Mouse (Mus musculus): ENCODE data around the gene Abcg4. TPM values are rescaled to one million over a fixed set of nuclear protein-coding genes. Genes with fewer than 3 reads are reported as not detected.

Gene Abcg4
- polyA plus RNA-seq, 1 experiment from 2014 or later = 9.2 TPM

GRCm38 (mm10) chr9:44243621-44244020 lies 44.8 kb downstream of the Abcg4 start:
- Histone ChIP-seq H3K4me3 (no peak overlapping the region), H3K36me3 (ENCODE audit: poor library complexity, severe bottlenecking) (no peaks in the 10 kb centered on the region), H3K9ac (no peak overlapping the region), H3K4me1 (no peaks in the 10 kb centered on the region), H3K4me2 (no peak overlapping the region), H3K27ac (no peak overlapping the region), H3K9me3 (replicated peaks) (no peaks in the 10 kb centered on the region), H3K27me3 (no peaks in the 10 kb centered on the region)
- no peak for ATAC-seq
- WGBS = 61% methylated on average over 2 of the region's 2 CpGs

GRCm38 (mm10) chr9:44241418-44241817 lies 47.0 kb downstream of the Abcg4 start:
- Histone ChIP-seq H3K9ac (no peak overlapping the region), H3K4me3 (no peak overlapping the region), H3K27me3 (no peaks in the 10 kb centered on the region), H3K9me3 (replicated peaks) (no peaks in the 10 kb centered on the region), H3K4me2 (no peak overlapping the region), H3K4me1 (no peaks in the 10 kb centered on the region), H3K36me3 (ENCODE audit: poor library complexity, severe bottlenecking) (no peaks in the 10 kb centered on the region), H3K27ac (no peak overlapping the region)
- WGBS = 78% methylated on average over 9 of the region's 9 CpGs
- no peak for ATAC-seq

GRCm38 (mm10) chr9:44240911-44241310 lies 47.5 kb downstream of the Abcg4 start:
- ATAC-seq = no peak
- Histone ChIP-seq H3K9ac (no peak overlapping the region), H3K9me3 (replicated peaks) (no peaks in the 10 kb centered on the region), H3K4me1 (no peaks in the 10 kb centered on the region), H3K4me3 (no peak overlapping the region), H3K4me2 (no peak overlapping the region), H3K27me3 (no peaks in the 10 kb centered on the region), H3K36me3 (ENCODE audit: poor library complexity, severe bottlenecking) (no peaks in the 10 kb centered on the region), H3K27ac (no peak overlapping the region)
- WGBS = 50% methylated on average over 5 of the region's 5 CpGs

GRCm38 (mm10) chr9:44240399-44240798 lies 48.0 kb downstream of the Abcg4 start, which contains the start of gene Ccdc153:
Ccdc153 (plus strand) TSS chr9:44240676.
- no peak within 1 kb of the TSS for H3K4me2 ChIP-seq
- H3K4me3 ChIP-seq = no peak within 1 kb of the TSS
- H3K27me3 ChIP-seq = no peaks in the 10 kb centered on the region
- H3K4me1 ChIP-seq = no peaks in the 10 kb centered on the region
- H3K9ac ChIP-seq = no peak within 1 kb of the TSS
- no peak within 1 kb of the TSS for H3K27ac ChIP-seq
- H3K9me3 ChIP-seq (replicated peaks) = no peaks in the 10 kb centered on the region
- WGBS = 59% methylated on average over 2 of the region's 2 CpGs
- H3K36me3 ChIP-seq (ENCODE audit: poor library complexity, severe bottlenecking) = no peaks in the 10 kb centered on the region
- ATAC-seq = no peak

- H3K9me3 ChIP-seq (replicated peaks) = no peaks in the 10 kb centered on the region
- H3K27me3 ChIP-seq = no peaks in the 10 kb centered on the region
- H3K4me3 ChIP-seq = no peak overlapping the region
- H3K36me3 ChIP-seq (ENCODE audit: poor library complexity, severe bottlenecking) = no peaks in the 10 kb centered on the region
- H3K4me1 ChIP-seq = peaks cover 4% of the 10 kb centered on the region; the same call in 1 of the 2 replicates
- H3K4me2 ChIP-seq = no peak overlapping the region
- 12% methylated on average over 5 of the region's 5 CpGs for WGBS
- no peak overlapping the region for H3K9ac ChIP-seq
- no peak for ATAC-seq
- no peak overlapping the region for H3K27ac ChIP-seq
Observed at GRCm38 (mm10) chr9:44239447-44239846, 49.0 kb downstream of the Abcg4 start.

GRCm38 (mm10) chr9:44238501-44239190 lies 49.8 kb downstream of the Abcg4 start:
- H3K9me3 ChIP-seq (replicated peaks) = no peaks in the 10 kb centered on the region
- H3K27me3 ChIP-seq = no peaks in the 10 kb centered on the region
- 84% methylated on average over 17 of the region's 17 CpGs for WGBS
- no peak overlapping the region for H3K27ac ChIP-seq
- H3K9ac ChIP-seq = no peak overlapping the region
- H3K4me1 ChIP-seq = peaks cover 4% of the 10 kb centered on the region; the same call in 1 of the 2 replicates
- H3K4me2 ChIP-seq = no peak overlapping the region
- H3K4me3 ChIP-seq = no peak overlapping the region
- no peak for ATAC-seq
- H3K36me3 ChIP-seq (ENCODE audit: poor library complexity, severe bottlenecking) = no peaks in the 10 kb centered on the region

- no peaks in the 10 kb centered on the region for H3K36me3 ChIP-seq (ENCODE audit: poor library complexity, severe bottlenecking)
- peaks cover 12% of the 10 kb centered on the region for H3K4me1 ChIP-seq
- H3K9me3 ChIP-seq (replicated peaks) = no peaks in the 10 kb centered on the region
- no peak for ATAC-seq
- H3K9ac ChIP-seq = no peak overlapping the region
- H3K27me3 ChIP-seq = no peaks in the 10 kb centered on the region
- H3K27ac ChIP-seq = no peak overlapping the region
- H3K4me3 ChIP-seq = no peak overlapping the region
- 87% methylated on average over 4 of the region's 4 CpGs for WGBS
- H3K4me2 ChIP-seq = no peak overlapping the region
Observed at GRCm38 (mm10) chr9:44237128-44237527, 51.3 kb downstream of the Abcg4 start.

- no peak overlapping the region for H3K9ac ChIP-seq
- ATAC-seq = no peak
- no peak overlapping the region for H3K4me3 ChIP-seq
- H3K9me3 ChIP-seq (replicated peaks) = no peaks in the 10 kb centered on the region
- no peaks in the 10 kb centered on the region for H3K27me3 ChIP-seq
- no peak overlapping the region for H3K4me2 ChIP-seq
- H3K27ac ChIP-seq = no peak overlapping the region
- 70% methylated on average over 4 of the region's 4 CpGs for WGBS
- H3K36me3 ChIP-seq (ENCODE audit: poor library complexity, severe bottlenecking) = no peaks in the 10 kb centered on the region
- H3K4me1 ChIP-seq = peaks cover 17% of the 10 kb centered on the region
Observed at GRCm38 (mm10) chr9:44236601-44237000, 51.8 kb downstream of the Abcg4 start.

- Histone ChIP-seq H3K4me2 (peak overlapping the region; percentile 84), H3K4me3 (peak overlapping the region; percentile 88), H3K9ac (no peak overlapping the region), H3K4me1 (peaks cover 28% of the 10 kb centered on the region), H3K27ac (peak overlapping the region; percentile 93; the same call in 1 of the 2 replicates), H3K27me3 (no peaks in the 10 kb centered on the region), H3K9me3 (replicated peaks) (no peaks in the 10 kb centered on the region), H3K36me3 (ENCODE audit: poor library complexity, severe bottlenecking) (no peaks in the 10 kb centered on the region)
- ATAC-seq = peak; percentile 31; the same call in 1 of the 2 replicates
- 28% methylated on average over 19 of the region's 19 CpGs for WGBS
Observed at GRCm38 (mm10) chr9:44234479-44235427, 53.7 kb downstream of the Abcg4 start.

GRCm38 (mm10) chr9:44233802-44234478 lies 54.5 kb downstream of the Abcg4 start, which contains the start of gene Cbl:
Cbl (minus strand) TSS chr9:44234049.
- Histone ChIP-seq H3K27ac (peak within 1 kb of the TSS; percentile 93), H3K4me1 (peaks cover 28% of the 10 kb centered on the region), H3K4me3 (peak within 1 kb of the TSS; percentile 88), H3K36me3 (ENCODE audit: poor library complexity, severe bottlenecking) (no peaks in the 10 kb centered on the region), H3K9me3 (replicated peaks) (no peaks in the 10 kb centered on the region), H3K27me3 (no peaks in the 10 kb centered on the region), H3K4me2 (peak within 1 kb of the TSS; percentile 84), H3K9ac (peak within 1 kb of the TSS; percentile 91)
- WGBS = 0% methylated on average over 50 of the region's 76 CpGs
- ATAC-seq = peak; percentile 93

GRCm38 (mm10) chr9:44233021-44233801 lies 55.2 kb downstream of the Abcg4 start:
- H3K36me3 ChIP-seq (ENCODE audit: poor library complexity, severe bottlenecking) = 0 out of 2 replicates have a peak, but pooled peaks cover 2% of the 10 kb centered on the region
- H3K4me3 ChIP-seq = peak overlapping the region; percentile 88
- no peaks in the 10 kb centered on the region for H3K9me3 ChIP-seq (replicated peaks)
- WGBS = under 1% methylated on average over 39 of the region's 40 CpGs
- H3K27me3 ChIP-seq = no peaks in the 10 kb centered on the region
- peak; percentile 84 for ATAC-seq
- peaks cover 28% of the 10 kb centered on the region for H3K4me1 ChIP-seq
- H3K27ac ChIP-seq = peak overlapping the region; percentile 93
- H3K4me2 ChIP-seq = peak overlapping the region; percentile 84
- peak overlapping the region; percentile 91 for H3K9ac ChIP-seq
